Mouse (Mus musculus) left cerebral cortex, postnatal 4 days (tissue): ENCODE measurements at regions not wholly inside any gene's neighbourhood (a gene's known extent, or its start where the extent isn't known, plus 50 kb on each side); places are given as distances from the start of the nearest gene placed in this dataset.

Experiments
- DNase-seq: peaks from one replicate; pipeline ENCODE4 v3.0.0-alpha.2; 2022
- intact Hi-C: fragments of 180-260 bp; cut with DNase I; formaldehyde crosslinking; loops from one replicate; pipeline ENCODE4 v1.15.1; 2025

- intact Hi-C loops: no loop called here
- DNase-seq: peak; percentile 78
Observed at GRCm38 (mm10) chr10:53435181-53435874, 55.6 kb upstream of the Cep85l start.

- no peak for DNase-seq
- intact Hi-C loops: no loop called here
Observed at GRCm38 (mm10) chr10:53434376-53435171, 54.8 kb upstream of the Cep85l start.

GRCm38 (mm10) chr10:53432794-53433193 lies 53.0 kb upstream of the Cep85l start:
- intact Hi-C loops: no loop called here
- no peak for DNase-seq

- intact Hi-C loops: no loop called here
- no peak for DNase-seq
Observed at GRCm38 (mm10) chr10:53429539-53430344, 50.0 kb upstream of the Cep85l start.
